Mouse (Mus musculus) MEL-GATA-1-ER (cell line): ENCODE data around the gene Kif1c.
A peak's percentile ranks its signal among the peaks of the same experiment; 100 is the strongest.
"Not testable (repeated sequence)": the region's sequence is repeated elsewhere in the genome, so short reads cannot be mapped to it uniquely, and the experiment has no call there.

Source experiments
- DNase-seq: peaks from one replicate; pipeline ENCODE4 v3.0.0-alpha.2; 2012; ENCODE audit warnings: low read depth; ENCODE audit errors: extremely low read depth

Gene Kif1c

GRCm38 (mm10) chr11:70742581-70743459 lies 42.5 kb downstream of the Kif1c start:
- no peak for DNase-seq

- DNase-seq = no peak
Observed at GRCm38 (mm10) chr11:70745636-70746035, 45.3 kb downstream of the Kif1c start.

- no peak for DNase-seq
Observed at GRCm38 (mm10) chr11:70747876-70748545, 47.7 kb downstream of the Kif1c start.

- no peak for DNase-seq
Observed at GRCm38 (mm10) chr11:70752337-70753017, 52.1 kb downstream of the Kif1c start.

GRCm38 (mm10) chr11:70753146-70753545 lies 52.8 kb downstream of the Kif1c start:
- no peak for DNase-seq

- DNase-seq = no peak
Observed at GRCm38 (mm10) chr11:70754476-70754875, 54.1 kb downstream of the Kif1c start.

GRCm38 (mm10) chr11:70754958-70755357 lies 54.6 kb downstream of the Kif1c start:
- no peak for DNase-seq

- peak; percentile 23 for DNase-seq
Observed at GRCm38 (mm10) chr11:70755645-70756044, 55.3 kb downstream of the Kif1c start.

- not testable (repeated sequence) for DNase-seq
Observed at GRCm38 (mm10) chr11:70760446-70760845, 60.1 kb downstream of the Kif1c start.

GRCm38 (mm10) chr11:70762641-70763040 lies 62.3 kb downstream of the Kif1c start:
- DNase-seq = no peak

- no peak for DNase-seq
Observed at GRCm38 (mm10) chr11:70763582-70763935, 63.2 kb downstream of the Kif1c start.

- peak; percentile 62 for DNase-seq
Observed at GRCm38 (mm10) chr11:70763936-70764808, 63.8 kb downstream of the Kif1c start, which contains the start of gene Zfp3. Gene Zfp3, plus strand, starts transcription at chr11:70764209.

GRCm38 (mm10) chr11:70765776-70766445 lies 65.6 kb downstream of the Kif1c start:
- no peak for DNase-seq

- DNase-seq = no peak
Observed at GRCm38 (mm10) chr11:70770804-70771203, 70.5 kb downstream of the Kif1c start.

- DNase-seq = peak; percentile 60
Observed at GRCm38 (mm10) chr11:70776830-70777571, 76.7 kb downstream of the Kif1c start.

- DNase-seq = no peak
Observed at GRCm38 (mm10) chr11:70777634-70778033, 77.3 kb downstream of the Kif1c start.

- DNase-seq = peak; percentile 56
Observed at GRCm38 (mm10) chr11:70778058-70778457, 77.7 kb downstream of the Kif1c start.
